Comparison of ENCODE assay signal across 15 mouse cellular contexts in genomic region chr13:20263173-20263572, GRCm38 (mm10).
DNase-seq lines count a peak whose midpoint lies in the region; ATAC-seq and TF ChIP-seq lines count a peak whose summit lies in the region.
"Had no signal": no experiment of that assay in that cellular context is flagged by ENCODE, and none has a peak within 500 bp of the region (broad histone marks: within the 10 kb centered on the region; RNA-seq: fewer than 3 reads in every experiment).

No protein-coding gene starts in this region.

- WGBS in kidney, postnatal 0 days, result 96% methylated on average over 1 of the region's 1 CpGs
- 93% methylated on average over 1 of the region's 1 CpGs for WGBS in kidney, adult 2 months

- no peaks in the 10 kb centered on the region for H3K36me3 ChIP-seq in kidney, postnatal 0 days (ENCODE audit: insufficient read depth, low read length)
- H3K36me3 ChIP-seq in kidney, adult 2 months (ENCODE audit: control insufficient read depth, insufficient read depth, low read length), result no peaks in the 10 kb centered on the region
- H3K36me3 ChIP-seq: embryonic facial prominence, embryonic 13.5 days; limb, embryonic 12.5 days had no signal

- no peak overlapping the region for H3K4me3 ChIP-seq in kidney, postnatal 0 days (replicated peaks; ENCODE audit: low read depth, low read length)
- no peak overlapping the region for H3K4me3 ChIP-seq in kidney, adult 2 months (ENCODE audit: insufficient read depth, low read depth, low read length)
- H3K4me3 ChIP-seq: embryonic facial prominence, embryonic 13.5 days; limb, embryonic 12.5 days; lung, embryonic 15.5 days had no signal

- DNase-seq in kidney, postnatal 0 days (ENCODE audit: low spot score), result no peak
- no peak for DNase-seq in kidney, adult 2 months
- peak; percentile 11 for DNase-seq in thymus, postnatal 14 days
- no peak for DNase-seq in thymus, postnatal 36 days
- peak; percentile 42 for DNase-seq in ZHBTc4 (ENCODE audit: low read depth, low spot score)
- no peak for DNase-seq in gastrocnemius, postnatal 25 days
- no peak for DNase-seq in testis, postnatal 10 days (ENCODE audit: low spot score)
- DNase-seq: cerebellum, adult 11-12 months; heart, postnatal 36 days; kidney, postnatal 14 days had no signal

- peak; percentile 25; the same call in 1 of the 2 replicates for TF ChIP-seq CTCF in kidney, postnatal 0 days (IDR thresholded peaks at IDR 0.05; ENCODE audit: low read depth)
- TF ChIP-seq CTCF in kidney, adult 2 months (conservative IDR thresholded peaks at IDR 0.05; ENCODE audit: insufficient read depth, insufficient read length, low read depth, low read length), result no peak

- ATAC-seq in kidney, postnatal 0 days (replicated peaks; ENCODE audit: low FRiP score, low read depth), result no peak
- ATAC-seq: inflammation-experienced regulatory T-cells, adult 6 months had no signal

- no peaks in the 10 kb centered on the region for H3K9me3 ChIP-seq in kidney, postnatal 0 days (replicated peaks; ENCODE audit: low read length)
- H3K9me3 ChIP-seq: embryonic facial prominence, embryonic 13.5 days; lung, embryonic 15.5 days had no signal

- no peaks in the 10 kb centered on the region for H3K4me1 ChIP-seq in kidney, postnatal 0 days (replicated peaks; ENCODE audit: insufficient read depth, low read length)
- no peaks in the 10 kb centered on the region for H3K4me1 ChIP-seq in kidney, adult 2 months (ENCODE audit: control insufficient read depth, insufficient read depth, low read length)
- H3K4me1 ChIP-seq: embryonic facial prominence, embryonic 13.5 days; limb, embryonic 12.5 days had no signal

- TF ChIP-seq POLR2A in kidney, adult 2 months (IDR thresholded peaks at IDR 0.05; ENCODE audit: low read depth, low read length), result no peak

- H3K27ac ChIP-seq in kidney, postnatal 0 days, result no peak overlapping the region
- H3K27ac ChIP-seq in kidney, adult 2 months (ENCODE audit: insufficient read depth, low read depth, low read length), result no peak overlapping the region
- H3K27ac ChIP-seq: embryonic facial prominence, embryonic 13.5 days; limb, embryonic 12.5 days; lung, embryonic 15.5 days had no signal

- no peaks in the 10 kb centered on the region for H3K27me3 ChIP-seq in kidney, postnatal 0 days (ENCODE audit: insufficient read depth, low read length)
- no peaks in the 10 kb centered on the region; the same call in 1 of the 2 replicates for H3K27me3 ChIP-seq in kidney, adult 2 months (replicated peaks; ENCODE audit: control insufficient read depth, insufficient read depth, low read length)
- H3K27me3 ChIP-seq: embryonic facial prominence, embryonic 13.5 days; limb, embryonic 12.5 days; lung, embryonic 15.5 days had no signal

- no peak overlapping the region for H3K9ac ChIP-seq in kidney, postnatal 0 days (ENCODE audit: low read depth, low read length)
- H3K9ac ChIP-seq: embryonic facial prominence, embryonic 13.5 days; limb, embryonic 12.5 days; lung, embryonic 15.5 days had no signal

- H3K4me2 ChIP-seq in kidney, postnatal 0 days (ENCODE audit: low read length), result no peak overlapping the region
- H3K4me2 ChIP-seq: embryonic facial prominence, embryonic 13.5 days; heart, embryonic 11.5 days; limb, embryonic 12.5 days; lung, embryonic 15.5 days had no signal

Comparison
In these comparisons a context has a peak if more than half of its experiments do, and no peak if none do; other contexts are left out.
1. DNase-seq: peak in thymus, postnatal 14 days (single experiment) and ZHBTc4 (single experiment); none in kidney, postnatal 0 days (single experiment), kidney, adult 2 months (single experiment), thymus, postnatal 36 days (0 of 2), gastrocnemius, postnatal 25 days (single experiment) and testis, postnatal 10 days (single experiment).